Mouse (Mus musculus) spleen, postnatal 0 days (tissue): ENCODE data around the gene Nkiras2. TPM values are rescaled to one million over a fixed set of nuclear protein-coding genes. Genes with fewer than 3 reads are reported as not detected.

ENCODE experiments used
- polyA plus RNA-seq: library from polyadenylated mRNA; unstranded; fragments of >200 nt; fragmentation: Nextera tagmentation; extraction: Ambion mirVana; gene quantifications from 2 replicates; pipeline ENCODE4 v1.2.1, GENCODE M21; 2015

The Nkiras2 gene
- 22.4 and 25.7 TPM in 2 replicates for polyA plus RNA-seq

DNA sequence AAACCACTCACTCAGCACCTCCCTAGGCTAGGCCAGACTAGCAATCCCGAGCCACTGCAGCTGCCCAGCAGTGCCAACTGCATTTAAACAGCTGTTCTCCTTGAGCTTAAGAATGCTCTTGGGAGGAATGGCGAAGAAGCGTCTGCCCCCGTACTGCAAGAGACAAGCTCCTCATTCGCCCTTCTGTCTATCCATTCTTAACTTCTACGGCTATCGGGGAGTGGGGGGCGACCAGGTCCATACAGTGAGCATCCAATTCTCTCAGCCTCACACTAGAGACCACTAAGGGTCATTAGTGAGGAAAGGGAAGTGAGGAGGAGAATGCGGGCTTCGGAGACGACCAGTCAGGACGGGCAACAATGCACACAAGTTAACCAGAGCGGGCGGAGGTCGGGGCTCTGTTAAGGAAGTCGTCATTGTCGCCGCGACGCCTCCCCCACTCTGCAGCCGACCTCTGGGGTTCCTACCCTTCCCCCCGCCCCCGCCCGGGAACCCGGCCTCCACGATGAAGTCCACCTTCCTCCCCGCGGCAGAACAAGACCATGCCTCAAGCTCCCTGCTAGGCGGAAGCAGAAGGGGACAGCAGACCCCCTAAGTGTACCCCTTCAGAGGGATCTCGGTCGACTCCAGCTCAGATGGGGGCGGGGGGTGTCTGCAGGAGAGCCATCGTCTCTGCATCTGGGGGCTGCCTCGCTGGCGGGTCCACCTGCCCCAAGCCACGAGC, at the start of gene Nkiras2:
TSS of gene Nkiras2 (plus strand) at position 484 of the 724 bp plus-strand sequence.

GRCm38 (mm10) chr11:100574708-100575483, 44.1 kb upstream of the Nkiras2 start, which contains the start of gene Cnp:
Cnp (plus strand) TSS chr11:100574904.

DNA sequence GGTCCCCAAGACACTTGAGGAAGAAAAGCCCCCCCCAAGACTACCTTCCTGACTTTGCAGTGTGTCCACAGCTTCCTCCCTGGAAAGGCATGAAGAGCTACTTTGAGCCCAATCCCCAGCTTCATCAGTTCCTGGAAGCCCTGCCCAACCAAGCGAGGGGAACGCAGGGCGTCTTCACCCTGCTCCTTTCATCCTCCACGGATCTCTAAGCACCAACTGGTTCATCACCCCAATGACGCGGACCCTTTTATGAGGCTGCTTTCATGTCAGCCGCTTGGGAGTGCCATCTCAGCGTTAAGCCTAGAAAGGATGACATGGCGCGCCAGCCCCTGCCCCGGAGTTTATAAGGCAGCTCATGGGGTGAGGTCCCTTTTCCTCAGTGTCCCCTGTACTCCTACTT, 938 bp downstream of the Nkiras2 start, which contains the start of gene Dnajc7:
TSS of gene Dnajc7 (minus strand) at position 187 of the 400 bp plus-strand sequence.

Other genes starting within 250 kb of the Nkiras2 start
- gene Jup, start 221.5 kb upstream of the Nkiras2 start, polyA plus RNA-seq, result 17.7 and 22.8 TPM in 2 replicates
- 11.7 and 17.0 TPM in 2 replicates for gene P3h4, start 204.4 kb upstream of the Nkiras2 start, polyA plus RNA-seq
- 30.1 and 37.1 TPM in 2 replicates for gene Fkbp10, start 203.5 kb upstream of the Nkiras2 start, polyA plus RNA-seq
- gene Nt5c3b, start 177.4 kb upstream of the Nkiras2 start, polyA plus RNA-seq, result 37.4 and 44.0 TPM in 2 replicates
- 0.07 and 0.27 TPM in 2 replicates for gene Klhl10, start 177.3 kb upstream of the Nkiras2 start, polyA plus RNA-seq
- gene Klhl11, start 146.5 kb upstream of the Nkiras2 start, polyA plus RNA-seq, result 1.9 and 2.7 TPM in 2 replicates
- gene Acly, start 91.2 kb upstream of the Nkiras2 start, polyA plus RNA-seq, result 36.3 and 40.0 TPM in 2 replicates
- gene Ttc25, start 73.6 kb upstream of the Nkiras2 start, polyA plus RNA-seq, result 0.22 TPM in 2 replicates
- 33.2 and 40.8 TPM in 2 replicates for gene Cnp, start 44.3 kb upstream of the Nkiras2 start, polyA plus RNA-seq
- 88.8 and 94.0 TPM in 2 replicates for gene Dnajc7, start 924 bp downstream of the Nkiras2 start, polyA plus RNA-seq
- 0.15 and 0.22 TPM in 2 replicates for gene Zfp385c, start 73.2 kb downstream of the Nkiras2 start, polyA plus RNA-seq
- gene Dhx58, start 85.0 kb downstream of the Nkiras2 start, polyA plus RNA-seq, result 6.6 and 10.1 TPM in 2 replicates
- 18.7 and 20.4 TPM in 2 replicates for gene Kat2a, start 93.2 kb downstream of the Nkiras2 start, polyA plus RNA-seq
- gene Hspb9, start 94.6 kb downstream of the Nkiras2 start, polyA plus RNA-seq, result 0.35 and 0.42 TPM in 2 replicates
- gene Rab5c, start 119.0 kb downstream of the Nkiras2 start, polyA plus RNA-seq, result 22.0 and 24.2 TPM in 2 replicates
- gene Kcnh4, start 140.7 kb downstream of the Nkiras2 start, polyA plus RNA-seq, result 0.05 TPM in 2 replicates
- gene Hcrt, start 143.7 kb downstream of the Nkiras2 start, polyA plus RNA-seq, result not detected in 2 replicates
- gene Ghdc, start 151.7 kb downstream of the Nkiras2 start, polyA plus RNA-seq, result 2.0 and 3.3 TPM in 2 replicates
- gene Stat5b, start 231.5 kb downstream of the Nkiras2 start, polyA plus RNA-seq, result 24.3 and 28.0 TPM in 2 replicates
- 17.4 and 18.3 TPM in 2 replicates for gene Stat5a, start 240.1 kb downstream of the Nkiras2 start, polyA plus RNA-seq